Mouse (Mus musculus) heart, embryonic 14.5 days (tissue): ENCODE data around the gene Tln2. TPM values are rescaled to one million over a fixed set of nuclear protein-coding genes. Genes with fewer than 3 reads are reported as not detected.

Source experiments
- ATAC-seq: fragments of 200-750 bp; cut with Nextera tagmentation; 2 replicates; pipeline ENCODE4 v1.8.0; 2017; ENCODE audit warnings: low read depth, moderate TSS enrichment; ENCODE audit not compliant: insufficient number of reproducible peaks, insufficient read depth, low FRiP score
- H3K27ac ChIP-seq, 2 experiments: fragments of 200-500 bp in 1 of 2; fragments of 300-500 bp in 1 of 2; sonication (generic) in 1 of 2; replicated peaks in 1 of 2; 2 replicates each; pipeline ENCODE4 v1.5.1; 2012 to 2014; ENCODE audit warnings: low read depth in 2 of 2, low read length in 2 of 2, control low read depth in 1 of 2, mild to moderate bottlenecking in 1 of 2, mixed read lengths in 1 of 2; ENCODE audit not compliant: control insufficient read depth in 1 of 2, insufficient read depth in 1 of 2
- H3K27me3 ChIP-seq: fragments of 300-500 bp; sonication (generic); 2 replicates; pipeline ENCODE4 v1.6.1; 2014; ENCODE audit warnings: mild to moderate bottlenecking, low read length, control low read depth; ENCODE audit not compliant: control insufficient read depth, insufficient read depth
- H3K36me3 ChIP-seq: fragments of 300-500 bp; sonication (generic); 2 replicates; pipeline ENCODE4 v1.6.1; 2014; ENCODE audit warnings: mild to moderate bottlenecking, control low read depth, low read length, mixed read lengths; ENCODE audit not compliant: control insufficient read depth, insufficient read depth
- H3K4me1 ChIP-seq, 2 experiments: fragments of 200-500 bp in 1 of 2; fragments of 300-500 bp in 1 of 2; sonication (generic) in 1 of 2; 2 replicates each; pipeline ENCODE4 v1.6.1; 2012 to 2014; ENCODE audit warnings: low read length in 2 of 2, control low read depth in 1 of 2, mixed read lengths in 1 of 2; ENCODE audit not compliant: control insufficient read depth in 2 of 2, insufficient read depth in 2 of 2
- H3K4me2 ChIP-seq: fragments of 300-500 bp; sonication (generic); 2 replicates; pipeline ENCODE4 v1.6.1; 2014; ENCODE audit warnings: mild to moderate bottlenecking, low read length
- H3K4me3 ChIP-seq, 2 experiments: fragments of 200-500 bp in 1 of 2; fragments of 300-500 bp in 1 of 2; sonication (generic) in 1 of 2; 2 replicates each; pipeline ENCODE4 v1.5.1; 2012 to 2014; ENCODE audit warnings: low read length in 2 of 2, mild to moderate bottlenecking in 2 of 2, control low read depth in 1 of 2, low read depth in 1 of 2, moderate library complexity in 1 of 2; ENCODE audit not compliant: control insufficient read depth in 1 of 2, insufficient read depth in 1 of 2
- H3K9ac ChIP-seq: fragments of 300-500 bp; sonication (generic); 2 replicates; pipeline ENCODE4 v1.6.1; 2014; ENCODE audit warnings: mild to moderate bottlenecking, low read length
- H3K9me3 ChIP-seq: fragments of 300-500 bp; sonication (generic); 2 replicates; pipeline ENCODE4 v1.6.1; 2016; ENCODE audit warnings: low read length, control low read depth; ENCODE audit not compliant: control insufficient read depth
- WGBS: fragments of 180-500 bp; shearing (Covaris S2); extraction: QIAGEN DNeasy Blood & Tissue Kit; methylation state at CpG from one replicate; pipeline ENCODE4 v1.1.7; 2014; 5-methylcytosine and 5-hydroxymethylcytosine counted together
- polyA plus RNA-seq: library from polyadenylated mRNA; unstranded; fragments of >200 nt; fragmentation: Nextera tagmentation; extraction: Ambion mirVana; gene quantifications from 2 replicates; pipeline ENCODE4 v1.2.1, GENCODE M21; 2014

Gene Tln2
- polyA plus RNA-seq, 1 experiment from 2014 or later, result 66.0 TPM

- Histone ChIP-seq H3K36me3 (no peaks in the 10 kb centered on the region), H3K9me3 (no peaks in the 10 kb centered on the region), H3K27ac (no peak overlapping the region), H3K9ac (no peak overlapping the region), H3K4me1 (peaks cover 16 to 20% of the 10 kb centered on the region in 2 experiments), H3K4me2 (no peak overlapping the region), H3K4me3 (no peak overlapping the region), H3K27me3 (no peaks in the 10 kb centered on the region)
- WGBS, result 84% methylated on average over 9 of the region's 9 CpGs
- ATAC-seq, result no peak
Observed at GRCm38 (mm10) chr9:67209451-67209850, 350.1 kb downstream of the Tln2 start.

GRCm38 (mm10) chr9:67208420-67208819 lies 351.1 kb downstream of the Tln2 start:
- WGBS, result 15% methylated on average over 3 of the region's 3 CpGs
- no peak overlapping the region for H3K4me3 ChIP-seq
- H3K27ac ChIP-seq, result no peak overlapping the region; a peak in 1 of 4 replicates
- H3K36me3 ChIP-seq, result no peaks in the 10 kb centered on the region
- no peak for ATAC-seq
- H3K4me1 ChIP-seq, result peaks cover 9 to 12% of the 10 kb centered on the region in 2 experiments
- no peak overlapping the region for H3K4me2 ChIP-seq
- no peaks in the 10 kb centered on the region for H3K27me3 ChIP-seq
- no peaks in the 10 kb centered on the region for H3K9me3 ChIP-seq
- H3K9ac ChIP-seq, result no peak overlapping the region

- no peak overlapping the region for H3K4me3 ChIP-seq
- H3K9ac ChIP-seq, result no peak overlapping the region
- H3K4me1 ChIP-seq, result peaks cover 8 to 11% of the 10 kb centered on the region in 2 experiments
- H3K9me3 ChIP-seq, result no peaks in the 10 kb centered on the region
- H3K36me3 ChIP-seq, result no peaks in the 10 kb centered on the region
- no peak for ATAC-seq
- H3K27ac ChIP-seq, result no peak overlapping the region
- WGBS, result 57% methylated on average over 4 of the region's 4 CpGs
- no peak overlapping the region for H3K4me2 ChIP-seq
- H3K27me3 ChIP-seq, result no peaks in the 10 kb centered on the region
Observed at GRCm38 (mm10) chr9:67205175-67205574, 354.3 kb downstream of the Tln2 start.

- Histone ChIP-seq H3K27me3 (no peaks in the 10 kb centered on the region), H3K4me1 (peaks cover 8 to 11% of the 10 kb centered on the region in 2 experiments), H3K9me3 (no peaks in the 10 kb centered on the region), H3K9ac (no peak overlapping the region), H3K27ac (no peak overlapping the region), H3K36me3 (no peaks in the 10 kb centered on the region), H3K4me3 (no peak overlapping the region), H3K4me2 (no peak overlapping the region)
- no peak for ATAC-seq
- WGBS, result 94% methylated on average over 8 of the region's 8 CpGs
Observed at GRCm38 (mm10) chr9:67196609-67197008, 362.9 kb downstream of the Tln2 start.

- H3K4me2 ChIP-seq, result no peak overlapping the region
- H3K36me3 ChIP-seq, result no peaks in the 10 kb centered on the region
- H3K27ac ChIP-seq, result no peak overlapping the region
- H3K4me3 ChIP-seq, result no peak overlapping the region
- H3K27me3 ChIP-seq, result no peaks in the 10 kb centered on the region
- H3K9ac ChIP-seq, result no peak overlapping the region
- peaks cover 12 to 16% of the 10 kb centered on the region in 2 experiments for H3K4me1 ChIP-seq
- no peaks in the 10 kb centered on the region for H3K9me3 ChIP-seq
- no peak for ATAC-seq
- 78% methylated on average over 7 of the region's 7 CpGs for whole genome bisulfite sequencing
Observed at GRCm38 (mm10) chr9:67195306-67195705, 364.2 kb downstream of the Tln2 start.

GRCm38 (mm10) chr9:67191488-67192331 lies 367.8 kb downstream of the Tln2 start:
- 20% methylated on average over 10 of the region's 10 CpGs for WGBS
- H3K4me2 ChIP-seq, result peak overlapping the region; percentile 54
- peak overlapping the region; percentile 93 for H3K27ac ChIP-seq
- no peaks in the 10 kb centered on the region for H3K36me3 ChIP-seq
- peaks cover 12 to 16% of the 10 kb centered on the region in 2 experiments for H3K4me1 ChIP-seq
- no peaks in the 10 kb centered on the region for H3K27me3 ChIP-seq
- H3K9ac ChIP-seq, result peak overlapping the region; percentile 67
- peak overlapping the region; percentile 6 to 28; a peak in 3 of 4 replicates for H3K4me3 ChIP-seq
- 0 out of 2 replicates have a peak, but pooled peaks cover 3% of the 10 kb centered on the region for H3K9me3 ChIP-seq
- peak; percentile 57 for ATAC-seq

GRCm38 (mm10) chr9:67187686-67188085 lies 371.8 kb downstream of the Tln2 start:
- Histone ChIP-seq H3K9ac (no peak overlapping the region), H3K27ac (no peak overlapping the region), H3K9me3 (0 out of 2 replicates have a peak, but pooled peaks cover 3% of the 10 kb centered on the region), H3K4me2 (no peak overlapping the region), H3K4me1 (peaks cover 12 to 15% of the 10 kb centered on the region in 2 experiments), H3K4me3 (no peak overlapping the region), H3K36me3 (no peaks in the 10 kb centered on the region), H3K27me3 (no peaks in the 10 kb centered on the region)
- 78% methylated on average over 5 of the region's 5 CpGs for whole genome bisulfite sequencing
- ATAC-seq, result no peak
